Mouse (Mus musculus) kidney, embryonic 14.5 days (tissue): Measurements from ENCODE around the gene Gata5. TPM values are rescaled to one million over a fixed set of nuclear protein-coding genes. Genes with fewer than 3 reads are reported as not detected.

ENCODE experiments used
- ATAC-seq: fragments of 200-750 bp; cut with Nextera tagmentation; 2 replicates; pipeline ENCODE4 v1.8.0; 2017; ENCODE audit warnings: moderate number of reproducible peaks, mild to moderate bottlenecking, moderate TSS enrichment, moderate library complexity; ENCODE audit not compliant: low FRiP score, low TSS enrichment
- H3K27ac ChIP-seq: fragments of 300-500 bp; sonication (generic); 2 replicates; pipeline ENCODE4 v1.5.1; 2014; ENCODE audit warnings: low read depth, mild to moderate bottlenecking, low read length, moderate library complexity, mixed read lengths
- H3K27me3 ChIP-seq: fragments of 300-500 bp; sonication (generic); 2 replicates; pipeline ENCODE4 v1.6.1; 2014; ENCODE audit warnings: mild to moderate bottlenecking, low read length; ENCODE audit not compliant: control insufficient read depth, insufficient read depth
- H3K36me3 ChIP-seq: fragments of 300-500 bp; sonication (generic); 2 replicates; pipeline ENCODE4 v1.6.1; 2014; ENCODE audit warnings: low read length, mixed read lengths; ENCODE audit not compliant: control insufficient read depth, insufficient read depth
- H3K4me1 ChIP-seq: fragments of 300-500 bp; sonication (generic); 2 replicates; pipeline ENCODE4 v1.6.1; 2014; ENCODE audit warnings: low read length, mixed read lengths; ENCODE audit not compliant: control insufficient read depth, insufficient read depth
- H3K4me2 ChIP-seq: fragments of 300-500 bp; sonication (generic); replicated peaks from 2 replicates; pipeline ENCODE4 v1.6.1; 2014; ENCODE audit warnings: low read depth, mild to moderate bottlenecking, low read length
- H3K4me3 ChIP-seq: fragments of 300-500 bp; sonication (generic); 2 replicates; pipeline ENCODE4 v1.5.1; 2014; ENCODE audit warnings: mild to moderate bottlenecking, low read length
- H3K9ac ChIP-seq: fragments of 300-500 bp; sonication (generic); 2 replicates; pipeline ENCODE4 v1.6.1; 2014; ENCODE audit warnings: low read depth, mild to moderate bottlenecking, low read length, moderate library complexity
- H3K9me3 ChIP-seq: fragments of 300-500 bp; sonication (generic); 2 replicates; pipeline ENCODE4 v1.6.1; 2016; ENCODE audit warnings: low read length; ENCODE audit not compliant: control insufficient read depth
- WGBS: fragments of 180-500 bp; shearing (Covaris S2); extraction: QIAGEN DNeasy Blood & Tissue Kit; methylation state at CpG from one replicate; pipeline ENCODE4 v1.1.7; 2014; 5-methylcytosine and 5-hydroxymethylcytosine counted together
- polyA plus RNA-seq: library from polyadenylated mRNA; unstranded; fragments of >200 nt; fragmentation: Nextera tagmentation; extraction: Ambion mirVana; gene quantifications from 2 replicates; pipeline ENCODE4 v1.2.1, GENCODE M21; 2014

Gata5 gene
- polyA plus RNA-seq, 1 experiment from 2014 or later: 4.5 TPM

DNA sequence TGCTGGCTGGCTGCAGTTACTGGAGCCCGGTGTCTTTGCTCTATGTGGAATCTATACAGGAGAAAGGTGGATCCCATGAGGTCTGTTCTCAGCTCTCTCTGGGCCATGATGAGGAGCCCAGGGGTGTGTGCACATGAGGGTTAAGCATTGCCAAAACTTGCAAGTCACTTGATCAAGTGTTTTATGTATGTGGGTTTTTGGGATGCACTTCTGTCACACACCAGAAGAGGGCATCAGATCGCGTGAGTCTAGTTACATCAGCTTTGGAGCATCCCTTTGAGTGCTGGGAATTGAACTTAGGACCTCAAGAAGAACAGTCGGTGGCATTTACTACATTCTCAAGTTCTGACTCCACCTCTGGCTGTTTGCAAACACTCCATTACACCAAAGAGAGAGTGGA lies 29.9 kb downstream of the Gata5 start:
- no peak overlapping the region for H3K9ac ChIP-seq
- H3K9me3 ChIP-seq: no peaks in the 10 kb centered on the region
- H3K27me3 ChIP-seq: no peaks in the 10 kb centered on the region
- no peak overlapping the region for H3K27ac ChIP-seq
- WGBS: 68% methylated on average over 4 of the region's 4 CpGs
- H3K36me3 ChIP-seq: no peaks in the 10 kb centered on the region
- no peaks in the 10 kb centered on the region for H3K4me1 ChIP-seq
- ATAC-seq: no peak
- H3K4me3 ChIP-seq: no peak overlapping the region
- no peak overlapping the region for H3K4me2 ChIP-seq

GRCm38 (mm10) chr2:180303468-180303867 lies 31.0 kb downstream of the Gata5 start:
- no peak overlapping the region for H3K4me3 ChIP-seq
- ATAC-seq: no peak
- no peak overlapping the region for H3K4me2 ChIP-seq
- H3K9me3 ChIP-seq: no peaks in the 10 kb centered on the region
- H3K27me3 ChIP-seq: no peaks in the 10 kb centered on the region
- 38% methylated on average over 12 of the region's 12 CpGs for WGBS
- no peak overlapping the region for H3K27ac ChIP-seq
- no peaks in the 10 kb centered on the region for H3K4me1 ChIP-seq
- no peak overlapping the region for H3K9ac ChIP-seq
- no peaks in the 10 kb centered on the region for H3K36me3 ChIP-seq

- no peak for ATAC-seq
- WGBS: 75% methylated on average over 4 of the region's 4 CpGs
- no peak overlapping the region for H3K4me3 ChIP-seq
- H3K36me3 ChIP-seq: no peaks in the 10 kb centered on the region
- no peak overlapping the region for H3K4me2 ChIP-seq
- H3K27me3 ChIP-seq: no peaks in the 10 kb centered on the region
- H3K27ac ChIP-seq: no peak overlapping the region
- H3K9ac ChIP-seq: no peak overlapping the region
- H3K4me1 ChIP-seq: no peaks in the 10 kb centered on the region
- H3K9me3 ChIP-seq: no peaks in the 10 kb centered on the region
Measured at GRCm38 (mm10) chr2:180302201-180302600, 32.3 kb downstream of the Gata5 start.

- WGBS: 30% methylated on average over 5 of the region's 5 CpGs
Measured at GRCm38 (mm10) chr2:180300771-180301170, 33.7 kb downstream of the Gata5 start.

DNA sequence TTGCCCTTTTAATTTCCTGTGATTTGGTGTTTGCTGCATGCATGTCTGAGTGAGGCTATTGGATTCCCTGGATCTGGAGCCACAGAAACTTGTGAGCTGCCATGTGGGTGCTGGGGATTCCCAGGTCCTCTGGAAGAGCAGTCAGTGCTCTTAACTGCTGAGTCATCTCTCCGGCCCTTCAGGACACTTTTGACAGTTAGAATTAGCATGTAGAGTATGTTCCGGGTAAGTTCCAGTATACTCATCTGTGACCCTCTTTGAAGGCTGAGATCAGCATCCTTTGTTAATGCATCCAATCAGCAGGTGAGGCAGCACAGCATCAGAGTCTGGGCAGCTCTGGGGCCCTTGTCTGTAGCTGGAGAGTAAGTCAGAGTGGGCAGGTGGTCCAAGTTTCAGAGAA lies 34.2 kb downstream of the Gata5 start:
- Histone ChIP-seq H3K9me3 (no peaks in the 10 kb centered on the region), H3K36me3 (no peaks in the 10 kb centered on the region), H3K4me3 (no peak overlapping the region), H3K27ac (no peak overlapping the region), H3K4me1 (no peaks in the 10 kb centered on the region), H3K4me2 (no peak overlapping the region), H3K9ac (no peak overlapping the region), H3K27me3 (no peaks in the 10 kb centered on the region)
- no peak for ATAC-seq
- 72% methylated on average over 2 of the region's 2 CpGs for WGBS

More at GRCm38 (mm10) chr2:180300771-180301170, 33.7 kb downstream of the Gata5 start:
- no peaks in the 10 kb centered on the region for H3K36me3 ChIP-seq
- no peaks in the 10 kb centered on the region for H3K9me3 ChIP-seq
- H3K27me3 ChIP-seq: no peaks in the 10 kb centered on the region
- no peak overlapping the region for H3K27ac ChIP-seq
- no peaks in the 10 kb centered on the region for H3K4me1 ChIP-seq
- no peak overlapping the region for H3K4me2 ChIP-seq
- no peak overlapping the region for H3K9ac ChIP-seq
- ATAC-seq: no peak
- no peak overlapping the region for H3K4me3 ChIP-seq

GRCm38 (mm10) chr2:180292906-180293305 lies 41.6 kb downstream of the Gata5 start:
- H3K27me3 ChIP-seq: no peaks in the 10 kb centered on the region
- no peaks in the 10 kb centered on the region for H3K36me3 ChIP-seq
- H3K9ac ChIP-seq: no peak overlapping the region
- no peaks in the 10 kb centered on the region for H3K4me1 ChIP-seq
- ATAC-seq: no peak
- WGBS: 62% methylated on average over 8 of the region's 8 CpGs
- no peak overlapping the region for H3K4me2 ChIP-seq
- H3K27ac ChIP-seq: no peak overlapping the region
- H3K9me3 ChIP-seq: no peaks in the 10 kb centered on the region
- no peak overlapping the region for H3K4me3 ChIP-seq

DNA sequence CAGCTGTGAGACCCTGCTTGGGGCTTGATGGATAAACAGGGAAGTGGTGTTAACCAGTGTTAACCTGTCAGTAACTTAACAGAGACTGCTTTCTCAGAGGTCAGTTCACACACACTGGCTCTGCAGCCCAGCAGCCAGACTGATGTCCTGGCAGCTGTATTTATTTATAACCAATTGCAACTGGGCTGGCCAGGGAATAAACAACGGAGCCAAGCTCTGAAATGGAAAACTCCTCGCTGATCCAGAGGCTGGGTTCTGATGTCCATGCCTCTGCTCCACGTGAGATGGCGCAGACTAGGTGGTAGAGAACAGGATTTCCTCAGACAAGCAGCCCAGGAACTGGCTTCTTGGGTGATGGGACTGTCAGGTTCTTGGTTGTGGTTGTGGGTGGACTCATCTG lies 42.5 kb downstream of the Gata5 start:
- no peak for ATAC-seq
- Histone ChIP-seq H3K4me1 (no peaks in the 10 kb centered on the region), H3K9me3 (no peaks in the 10 kb centered on the region), H3K27ac (no peak overlapping the region), H3K4me3 (no peak overlapping the region), H3K4me2 (no peak overlapping the region), H3K36me3 (no peaks in the 10 kb centered on the region), H3K27me3 (no peaks in the 10 kb centered on the region), H3K9ac (no peak overlapping the region)
- 76% methylated on average over 4 of the region's 4 CpGs for WGBS

DNA sequence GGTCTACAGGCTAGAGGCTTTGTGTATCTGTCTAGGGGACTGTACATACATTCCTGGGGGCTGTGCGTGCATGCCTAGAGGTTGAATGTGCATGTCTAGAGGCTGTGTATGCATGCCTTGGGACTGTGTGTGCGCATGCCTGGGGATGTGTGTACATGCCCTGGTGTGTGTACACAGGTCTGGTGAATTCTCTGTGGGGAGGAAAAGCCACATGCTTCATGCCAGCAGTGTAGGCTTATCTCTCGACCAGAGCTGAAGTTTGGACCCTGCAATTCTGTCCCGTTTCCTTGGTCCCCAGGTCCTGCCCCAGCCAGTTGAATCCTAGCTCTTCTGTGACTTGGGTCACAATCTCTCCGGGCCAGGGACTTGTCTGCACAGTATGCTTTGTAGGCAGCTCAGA lies 42.9 kb downstream of the Gata5 start:
- WGBS: 81% methylated on average over 5 of the region's 5 CpGs
- H3K27ac ChIP-seq: no peak overlapping the region
- no peak overlapping the region for H3K4me2 ChIP-seq
- no peak overlapping the region for H3K4me3 ChIP-seq
- no peaks in the 10 kb centered on the region for H3K27me3 ChIP-seq
- H3K9ac ChIP-seq: no peak overlapping the region
- no peaks in the 10 kb centered on the region for H3K4me1 ChIP-seq
- no peaks in the 10 kb centered on the region for H3K9me3 ChIP-seq
- no peak for ATAC-seq
- H3K36me3 ChIP-seq: no peaks in the 10 kb centered on the region

- peak overlapping the region; percentile 12; the same call in 1 of the 2 replicates for H3K27ac ChIP-seq
Measured at GRCm38 (mm10) chr2:180290503-180290902, 44.0 kb downstream of the Gata5 start.

More at GRCm38 (mm10) chr2:180290503-180290902, 44.0 kb downstream of the Gata5 start:
- no peaks in the 10 kb centered on the region for H3K4me1 ChIP-seq
- WGBS: 69% methylated on average over 6 of the region's 6 CpGs
- H3K27me3 ChIP-seq: no peaks in the 10 kb centered on the region
- no peak overlapping the region for H3K9ac ChIP-seq
- H3K36me3 ChIP-seq: no peaks in the 10 kb centered on the region
- H3K4me2 ChIP-seq: no peak overlapping the region
- H3K4me3 ChIP-seq: no peak overlapping the region
- no peaks in the 10 kb centered on the region for H3K9me3 ChIP-seq
- ATAC-seq: no peak; the same call in 1 of the 2 replicates
